Mouse (Mus musculus) retina, postnatal 1 day (tissue): ENCODE results near the gene Rad51b.

ENCODE experiments used
- DNase-seq: peaks from one replicate; pipeline ENCODE4 v3.0.0-alpha.2; 2012

Rad51b gene

GRCm38 (mm10) chr12:79441210-79442005 lies 144.3 kb downstream of the Rad51b start:
- no peak for DNase-seq

DNA sequence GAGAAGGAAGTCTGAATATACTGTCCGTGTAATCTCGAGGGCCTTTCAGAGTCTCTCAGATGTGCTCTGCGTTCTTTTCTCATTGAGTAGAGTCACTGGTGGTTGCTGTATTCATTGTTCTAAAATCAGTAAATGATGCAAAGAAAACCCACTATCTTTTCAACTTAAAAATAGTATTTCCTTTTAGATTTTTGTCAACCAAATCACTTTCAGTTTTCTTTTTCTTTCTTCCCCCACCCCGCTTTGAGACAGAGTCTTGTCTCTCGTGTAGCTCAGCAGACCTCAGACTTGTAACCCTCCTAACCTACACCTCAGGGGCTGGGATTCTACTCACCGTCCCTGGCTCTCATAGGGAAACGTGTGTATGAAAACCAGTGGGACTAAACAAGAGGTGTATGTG lies 145.0 kb downstream of the Rad51b start:
- DNase-seq: no peak

DNA sequence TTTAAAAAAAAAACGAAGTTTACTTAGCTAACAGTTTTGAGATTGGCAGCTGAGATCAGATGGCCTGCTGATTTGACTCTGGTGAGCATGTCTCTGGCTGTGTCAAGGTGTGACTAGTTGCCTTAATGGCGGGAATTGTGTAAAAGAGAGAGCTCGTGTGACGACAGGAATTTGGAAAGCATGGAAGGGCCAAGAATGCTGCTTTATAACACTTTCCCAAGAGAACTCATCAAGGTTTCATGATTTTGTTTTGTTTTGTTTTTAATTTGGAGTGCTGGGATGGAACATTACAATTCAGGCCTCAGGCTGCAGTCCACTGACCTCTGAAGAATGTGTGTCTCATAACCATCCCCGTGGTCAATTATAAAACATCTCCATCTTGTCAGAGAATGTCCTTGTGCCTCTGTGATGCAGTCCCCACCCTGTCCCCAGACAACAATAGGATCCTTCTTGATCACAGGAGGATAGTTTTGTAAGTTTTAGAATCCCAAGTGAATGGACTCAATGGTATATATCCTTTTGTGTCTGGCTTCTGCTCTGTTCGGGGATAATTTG lies 145.8 kb downstream of the Rad51b start:
- DNase-seq: peak; percentile 15

- no peak for DNase-seq
Observed at GRCm38 (mm10) chr12:79444646-79445045, 147.6 kb downstream of the Rad51b start.

GRCm38 (mm10) chr12:79447039-79447438 lies 150.0 kb downstream of the Rad51b start:
- DNase-seq: no peak

- no peak for DNase-seq
Observed at GRCm38 (mm10) chr12:79449817-79450411, 152.8 kb downstream of the Rad51b start.

GRCm38 (mm10) chr12:79452882-79453281 lies 155.8 kb downstream of the Rad51b start:
- DNase-seq: no peak

GRCm38 (mm10) chr12:79454017-79454416 lies 156.9 kb downstream of the Rad51b start:
- no peak for DNase-seq

- DNase-seq: peak; percentile 73
Observed at GRCm38 (mm10) chr12:79455061-79455847, 158.2 kb downstream of the Rad51b start.

GRCm38 (mm10) chr12:79455848-79456164 lies 158.7 kb downstream of the Rad51b start:
- DNase-seq: no peak

- DNase-seq: no peak
Observed at GRCm38 (mm10) chr12:79456251-79456650, 159.2 kb downstream of the Rad51b start.

- DNase-seq: no peak
Observed at GRCm38 (mm10) chr12:79463371-79463770, 166.3 kb downstream of the Rad51b start.

GRCm38 (mm10) chr12:79470113-79470512 lies 173.0 kb downstream of the Rad51b start:
- DNase-seq: no peak

DNA sequence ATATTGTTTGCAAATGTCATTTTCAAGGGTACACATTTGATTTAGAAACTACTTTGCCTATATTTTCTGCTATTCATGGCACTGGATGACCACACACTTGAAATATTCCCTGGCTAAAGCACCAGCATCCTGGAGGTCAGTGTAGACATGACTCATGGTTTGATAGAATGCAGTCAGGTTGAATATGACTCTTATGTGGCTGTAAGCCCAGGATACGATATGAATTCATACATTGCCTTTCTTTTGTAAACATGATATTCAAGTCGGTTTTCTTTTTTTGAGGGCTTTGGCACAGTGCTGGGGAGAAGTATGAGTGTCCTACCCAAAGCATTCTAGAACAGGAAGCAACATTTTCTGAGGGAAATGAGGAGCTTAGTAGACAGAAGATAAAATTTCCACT lies 174.8 kb downstream of the Rad51b start:
- no peak for DNase-seq

GRCm38 (mm10) chr12:79476413-79477046 lies 179.4 kb downstream of the Rad51b start:
- DNase-seq: no peak

GRCm38 (mm10) chr12:79478816-79479215 lies 181.7 kb downstream of the Rad51b start:
- no peak for DNase-seq

DNA sequence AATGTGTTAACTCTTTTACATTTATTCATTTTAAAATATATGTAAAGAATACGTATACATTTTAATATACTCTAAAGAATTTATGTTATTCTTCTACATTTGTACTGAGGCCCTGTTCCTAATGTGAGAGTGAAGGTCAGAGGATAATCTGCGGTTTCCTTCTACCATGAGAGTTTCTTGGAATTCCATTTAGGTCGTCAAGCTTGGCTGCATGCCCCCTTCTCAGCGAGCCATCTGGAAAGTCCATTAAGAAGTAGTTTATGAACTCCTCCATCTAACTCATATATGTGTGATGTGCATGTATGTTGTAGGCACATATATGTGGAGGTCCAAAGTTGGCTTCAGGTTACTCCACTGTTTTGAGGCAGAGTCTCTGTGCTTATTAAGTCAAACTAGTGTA lies 188.4 kb downstream of the Rad51b start:
- DNase-seq: no peak

DNA sequence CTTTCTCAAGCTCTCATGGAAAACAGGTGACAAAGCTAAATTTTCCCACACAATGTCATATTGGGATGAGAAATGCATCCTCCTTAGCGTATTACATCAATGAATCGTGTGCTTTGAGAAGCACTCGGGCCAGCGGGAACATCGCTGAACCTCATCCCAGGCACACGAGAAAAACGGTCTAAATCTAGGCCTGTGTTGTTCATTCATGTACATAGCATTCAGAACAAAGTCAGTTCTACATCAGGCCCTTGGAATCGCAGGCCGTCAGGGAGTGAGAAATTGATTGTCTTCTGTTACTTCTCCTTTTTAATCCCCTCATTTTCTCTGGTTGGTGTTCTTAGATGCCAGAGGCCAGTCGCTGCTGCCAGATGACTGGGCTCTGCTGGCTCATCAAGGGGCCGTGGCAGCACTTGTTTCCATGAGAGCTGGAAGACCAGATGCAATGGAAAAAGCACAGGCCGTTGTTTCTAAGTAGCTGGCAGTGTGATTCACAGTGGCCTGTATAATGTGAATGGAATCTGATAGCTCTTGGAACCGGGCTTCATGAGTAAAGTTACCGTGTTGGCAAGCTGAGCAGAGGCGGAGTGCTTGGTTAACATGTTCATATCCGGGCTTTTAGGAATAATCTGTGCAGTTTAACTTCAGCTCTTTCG lies 191.6 kb downstream of the Rad51b start:
- no peak for DNase-seq

DNA sequence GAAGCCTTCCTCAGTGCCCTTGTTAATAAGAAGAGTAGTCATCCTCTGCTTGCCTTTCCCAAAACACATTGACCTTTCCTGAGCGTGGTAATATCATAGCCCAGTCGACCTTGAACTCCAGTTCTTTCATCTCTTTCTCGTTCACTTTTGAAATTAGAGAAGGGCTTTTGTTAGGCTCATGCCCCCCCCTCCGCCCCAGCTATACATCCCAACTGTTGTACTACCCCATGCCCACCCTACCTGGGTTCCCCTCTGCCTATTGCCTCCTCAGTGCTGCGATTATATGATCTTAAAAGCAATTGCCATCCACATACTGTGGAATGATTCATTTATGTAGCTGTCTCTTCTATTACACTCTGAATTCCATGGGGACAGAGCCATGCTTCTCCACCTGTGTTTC lies 193.5 kb downstream of the Rad51b start:
- DNase-seq: no peak

GRCm38 (mm10) chr12:79492175-79492574 lies 195.1 kb downstream of the Rad51b start:
- DNase-seq: no peak

DNA sequence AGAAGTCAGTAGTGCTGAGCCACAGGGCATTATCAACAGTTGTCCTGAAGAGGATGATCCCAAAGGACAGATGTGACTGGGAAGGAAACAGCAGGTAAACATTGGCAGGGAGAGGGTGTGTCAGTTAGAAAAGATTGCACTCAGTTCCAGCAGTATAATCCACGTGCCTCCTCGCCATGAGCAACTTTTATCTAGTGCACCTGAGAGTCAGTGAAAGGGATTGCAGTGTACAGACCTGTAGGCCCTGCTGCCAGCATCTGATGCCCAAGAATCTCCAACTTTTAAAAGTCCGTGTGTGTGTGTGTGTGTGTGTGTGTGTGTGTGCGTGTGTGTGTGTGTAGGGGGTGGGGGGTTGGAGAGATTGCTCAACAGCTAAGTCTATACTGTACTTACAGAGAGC lies 195.5 kb downstream of the Rad51b start:
- DNase-seq: no peak

DNA sequence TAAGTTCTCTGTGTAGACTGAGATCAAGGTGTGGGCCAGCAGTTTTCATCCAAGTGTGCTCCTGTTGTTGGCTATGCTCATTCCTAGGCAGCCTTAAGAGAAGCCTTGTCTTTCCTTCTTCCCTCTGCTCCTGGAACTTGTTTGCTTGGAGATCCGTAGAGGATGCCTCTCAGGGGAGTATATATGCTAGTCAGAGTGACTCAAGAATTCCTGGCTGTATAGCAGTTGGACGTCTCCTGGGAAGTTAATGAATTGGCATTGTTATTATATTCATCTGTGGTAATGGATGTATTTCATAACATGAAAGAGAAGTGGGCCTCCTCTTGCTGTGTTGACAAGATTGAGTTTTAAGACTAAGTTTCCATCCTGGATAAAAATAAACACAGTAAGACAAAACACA lies 196.4 kb downstream of the Rad51b start:
- no peak for DNase-seq

DNA sequence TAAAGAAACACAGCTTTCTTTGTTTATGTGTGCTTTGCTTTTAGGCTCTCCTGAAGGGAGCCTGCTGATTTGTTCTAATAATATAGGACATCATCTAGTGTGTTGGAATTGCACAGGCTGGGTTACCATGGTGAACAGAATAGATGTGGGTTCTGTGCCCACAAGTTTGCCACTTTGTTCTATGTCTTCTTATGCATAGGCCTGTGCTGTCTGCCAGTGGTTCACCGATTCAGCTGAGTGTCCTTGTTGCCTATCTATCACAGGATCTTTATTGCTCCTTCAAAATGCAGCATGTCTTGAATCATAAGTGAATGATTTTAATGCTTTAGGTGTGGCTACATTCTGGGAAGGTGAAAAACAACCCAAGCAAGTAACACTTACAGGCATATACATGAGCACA lies 201.2 kb downstream of the Rad51b start:
- no peak for DNase-seq
